Mouse (Mus musculus): ENCODE measurements around the gene Gm20683. TPM values are rescaled to one million over a fixed set of nuclear protein-coding genes. Genes with fewer than 3 reads are reported as not detected.

Gm20683 gene
- polyA plus RNA-seq, 1 experiment from 2014 or later: 1.7 TPM

DNA sequence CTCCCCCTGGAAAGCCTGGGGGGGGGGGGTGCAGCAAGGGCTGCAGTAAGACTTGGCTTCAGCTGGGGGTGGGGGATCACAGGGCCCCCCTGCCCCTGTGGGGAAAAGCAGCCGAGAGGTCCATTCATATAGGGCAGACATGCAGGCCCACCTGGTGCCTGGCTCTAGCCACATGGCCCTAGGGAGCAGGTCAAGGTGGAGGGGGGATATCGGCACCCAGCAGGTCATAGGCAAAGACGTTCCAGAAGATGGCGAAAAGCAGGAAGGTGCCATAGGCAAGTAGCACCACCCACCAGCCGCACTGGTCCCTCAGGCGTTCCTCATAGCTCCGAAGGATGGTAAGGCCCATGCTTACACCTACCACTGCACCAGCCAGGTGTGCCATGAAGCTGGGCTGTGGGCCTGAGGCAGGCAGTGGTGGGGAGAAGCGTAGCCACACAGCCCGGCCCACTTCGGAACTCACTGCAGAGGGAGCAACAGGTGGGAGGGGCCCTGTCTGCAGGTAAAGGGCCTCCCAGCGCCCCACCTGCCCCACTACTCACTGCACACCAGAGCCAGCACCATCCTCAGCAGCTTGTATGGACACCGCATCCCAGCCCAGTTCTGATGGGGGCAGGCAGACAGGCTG lies 6.9 kb downstream of the Gm20683 start:
- Histone ChIP-seq H3K27ac (replicated peaks) (peak overlapping the region; percentile 96), H3K27me3 (ENCODE audit: low read depth, poor library complexity, severe bottlenecking) (no peaks in the 10 kb centered on the region), H3K36me3 (peaks cover 67% of the 10 kb centered on the region), H3K4me3 (peak overlapping the region; percentile 89), H3K4me1 (peaks cover 84% of the 10 kb centered on the region), H3K9me3 (replicated peaks) (no peaks in the 10 kb centered on the region)
- DNase-seq (ENCODE audit: low spot score): no peak
- WGBS: 90% methylated on average over 12 of the region's 12 CpGs

DNA sequence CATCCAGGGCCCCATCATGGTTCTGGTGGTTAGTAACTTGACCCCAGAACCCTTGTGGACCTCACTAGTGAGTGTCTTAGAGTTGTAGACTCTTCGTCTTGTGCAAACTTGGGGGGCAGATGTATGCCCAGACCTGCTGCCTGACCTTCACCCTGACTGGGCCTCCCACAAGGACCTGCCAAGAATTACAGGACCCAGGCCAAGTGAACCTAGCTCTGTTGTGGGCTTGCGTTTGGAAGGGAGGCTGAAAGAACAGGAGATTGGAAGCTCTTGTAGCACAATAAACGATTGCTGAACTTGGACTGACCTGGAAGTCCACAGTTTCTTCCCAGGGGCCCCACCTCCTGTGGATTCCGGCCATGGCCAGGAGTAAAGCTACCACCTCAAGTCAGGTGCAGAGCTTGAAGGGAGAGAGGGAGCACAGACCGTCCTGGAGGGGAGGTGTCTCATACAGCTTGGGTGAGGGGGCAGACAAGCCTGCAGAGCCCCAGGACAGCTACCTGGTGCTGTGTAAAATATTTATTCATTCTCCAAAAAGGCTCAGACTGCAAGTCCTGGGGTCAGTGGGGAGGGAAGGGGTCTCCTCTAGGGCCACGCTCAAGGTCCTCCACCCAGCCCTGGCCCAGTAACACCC lies 7.5 kb downstream of the Gm20683 start:
- 66% methylated on average over 6 of the region's 6 CpGs for WGBS
- H3K36me3 ChIP-seq: peaks cover 64% of the 10 kb centered on the region
- H3K4me1 ChIP-seq: peaks cover 85% of the 10 kb centered on the region
- H3K27ac ChIP-seq (replicated peaks): peak overlapping the region; percentile 96
- DNase-seq (ENCODE audit: low spot score): no peak
- H3K4me3 ChIP-seq: peak overlapping the region; percentile 89
- no peaks in the 10 kb centered on the region for H3K27me3 ChIP-seq (ENCODE audit: low read depth, poor library complexity, severe bottlenecking)
- H3K9me3 ChIP-seq (replicated peaks): no peaks in the 10 kb centered on the region

DNA sequence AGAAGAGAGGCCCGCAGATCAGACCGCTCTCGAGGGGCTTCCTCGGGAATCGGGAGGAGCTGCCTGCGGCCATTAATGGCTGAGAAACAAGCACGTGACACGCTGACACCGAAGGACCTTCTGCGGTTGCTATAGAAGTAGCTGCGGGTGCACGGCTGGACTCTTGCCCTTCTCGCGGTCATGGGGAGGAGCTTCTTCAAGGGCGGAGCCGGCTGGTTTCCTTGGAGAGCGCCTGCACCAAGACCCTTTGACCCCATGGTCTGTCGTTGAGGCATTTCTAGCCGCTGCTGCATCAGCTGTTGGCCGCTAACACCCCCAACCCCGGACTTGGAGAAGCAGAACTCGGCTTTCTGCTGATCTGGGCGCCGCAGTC lies 8.3 kb downstream of the Gm20683 start, which contains the start of gene Stub1:
Stub1 (minus strand) TSS at position 114 of the 373 bp plus-strand sequence.
- DNase-seq (ENCODE audit: low spot score): peak; percentile 94
- no peaks in the 10 kb centered on the region for H3K9me3 ChIP-seq (replicated peaks)
- H3K27me3 ChIP-seq (ENCODE audit: low read depth, poor library complexity, severe bottlenecking): no peaks in the 10 kb centered on the region
- under 1% methylated on average over 24 of the region's 24 CpGs for WGBS
- peaks cover 57% of the 10 kb centered on the region for H3K36me3 ChIP-seq
- peak within 1 kb of the TSS; percentile 96 for H3K27ac ChIP-seq (replicated peaks)
- H3K4me1 ChIP-seq: peaks cover 92% of the 10 kb centered on the region
- H3K4me3 ChIP-seq: peak within 1 kb of the TSS; percentile 89

DNA sequence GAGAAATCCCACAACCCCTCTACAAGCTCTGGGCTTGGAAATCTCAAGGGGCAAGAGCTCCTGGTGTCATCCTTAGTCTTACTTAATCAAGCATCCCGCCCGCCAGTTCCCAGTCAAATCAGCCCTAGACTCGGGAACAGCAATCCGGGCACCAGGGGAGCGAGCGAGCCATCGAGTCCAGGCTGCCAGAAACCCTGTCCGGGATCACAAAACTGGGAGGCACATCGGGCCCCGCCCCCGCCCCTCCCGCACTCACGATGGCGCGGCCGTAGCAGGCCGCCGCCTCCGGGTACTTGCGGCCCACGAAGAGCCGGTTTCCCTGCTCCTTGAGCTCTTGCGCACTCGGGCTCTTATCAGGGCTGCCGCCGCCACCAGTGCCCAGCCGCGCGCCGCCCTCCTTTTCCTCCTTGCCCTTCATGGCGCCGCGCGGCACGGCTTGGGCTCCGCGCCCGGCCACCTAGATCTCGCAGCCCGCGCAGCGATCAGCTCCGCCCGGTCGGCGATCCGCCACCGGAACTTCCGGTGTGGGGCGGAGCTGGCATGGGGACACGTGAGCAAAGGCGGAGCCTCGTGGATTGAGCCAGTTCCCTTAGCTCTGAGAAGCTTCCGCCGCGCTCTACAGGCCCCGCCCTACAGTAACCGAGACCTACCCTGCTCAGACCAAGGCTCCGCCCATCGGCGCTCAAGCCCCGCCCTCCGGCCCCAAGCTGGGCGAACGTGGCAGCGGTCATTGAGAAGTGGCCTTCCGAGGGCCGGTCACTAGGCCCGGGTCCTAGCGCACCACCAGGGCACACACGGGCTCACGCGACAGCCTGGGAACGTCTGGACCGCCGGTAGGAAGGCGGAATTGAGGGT lies 8.9 kb downstream of the Gm20683 start:
- Histone ChIP-seq H3K9me3 (replicated peaks) (no peaks in the 10 kb centered on the region), H3K27me3 (ENCODE audit: low read depth, poor library complexity, severe bottlenecking) (no peaks in the 10 kb centered on the region), H3K27ac (replicated peaks) (peak overlapping the region; percentile 96), H3K36me3 (peaks cover 57% of the 10 kb centered on the region), H3K4me1 (peaks cover 92% of the 10 kb centered on the region), H3K4me3 (peak overlapping the region; percentile 89)
- WGBS: under 1% methylated on average over 73 of the region's 77 CpGs
- DNase-seq (ENCODE audit: low spot score): peak; percentile 100

DNA sequence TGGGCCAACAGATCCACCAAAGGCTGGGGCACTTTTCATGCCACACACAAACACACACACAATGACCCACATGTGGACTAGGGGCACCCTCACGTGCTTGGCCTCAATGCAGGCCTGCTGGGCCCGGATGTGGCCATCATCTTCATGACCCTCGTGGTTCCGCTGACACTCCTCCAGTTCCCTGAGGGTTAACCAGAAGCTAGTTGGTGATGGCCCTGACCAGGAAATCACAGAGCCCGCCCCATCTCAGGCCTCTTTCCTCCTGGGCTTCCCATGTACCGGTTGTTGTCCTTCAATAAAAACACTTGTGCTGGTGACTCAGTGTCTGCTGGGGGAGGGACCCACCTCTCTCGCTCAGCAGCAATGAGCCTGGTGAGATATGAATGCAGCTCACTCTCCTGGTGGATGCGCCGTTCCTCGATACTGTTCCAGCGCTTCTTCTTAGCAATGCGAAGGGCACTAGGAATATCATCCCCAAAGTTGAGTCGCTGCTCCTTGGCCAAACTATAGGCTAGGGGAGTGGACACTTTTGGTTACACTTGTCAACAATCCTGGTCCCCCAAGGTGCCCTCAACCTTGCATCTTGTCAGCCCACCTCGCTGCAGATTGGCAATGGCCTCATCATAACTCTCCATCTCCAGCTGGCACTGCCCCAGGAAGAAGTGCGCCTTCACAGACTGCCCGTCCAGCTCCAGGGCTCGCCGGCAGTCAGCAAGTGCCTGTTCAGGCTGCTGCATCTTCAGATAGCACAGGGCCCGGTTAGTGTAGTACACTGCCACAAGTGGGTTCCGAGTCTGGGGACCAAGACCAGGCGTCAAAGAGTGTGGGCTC lies 9.9 kb downstream of the Gm20683 start:
- 68% methylated on average over 21 of the region's 21 CpGs for WGBS
- Histone ChIP-seq H3K27me3 (ENCODE audit: low read depth, poor library complexity, severe bottlenecking) (no peaks in the 10 kb centered on the region), H3K4me1 (peaks cover 91% of the 10 kb centered on the region), H3K36me3 (peaks cover 65% of the 10 kb centered on the region), H3K4me3 (peak overlapping the region; percentile 89), H3K9me3 (replicated peaks) (no peaks in the 10 kb centered on the region), H3K27ac (replicated peaks) (peak overlapping the region; percentile 96)
- DNase-seq (ENCODE audit: low spot score): no peak

DNA sequence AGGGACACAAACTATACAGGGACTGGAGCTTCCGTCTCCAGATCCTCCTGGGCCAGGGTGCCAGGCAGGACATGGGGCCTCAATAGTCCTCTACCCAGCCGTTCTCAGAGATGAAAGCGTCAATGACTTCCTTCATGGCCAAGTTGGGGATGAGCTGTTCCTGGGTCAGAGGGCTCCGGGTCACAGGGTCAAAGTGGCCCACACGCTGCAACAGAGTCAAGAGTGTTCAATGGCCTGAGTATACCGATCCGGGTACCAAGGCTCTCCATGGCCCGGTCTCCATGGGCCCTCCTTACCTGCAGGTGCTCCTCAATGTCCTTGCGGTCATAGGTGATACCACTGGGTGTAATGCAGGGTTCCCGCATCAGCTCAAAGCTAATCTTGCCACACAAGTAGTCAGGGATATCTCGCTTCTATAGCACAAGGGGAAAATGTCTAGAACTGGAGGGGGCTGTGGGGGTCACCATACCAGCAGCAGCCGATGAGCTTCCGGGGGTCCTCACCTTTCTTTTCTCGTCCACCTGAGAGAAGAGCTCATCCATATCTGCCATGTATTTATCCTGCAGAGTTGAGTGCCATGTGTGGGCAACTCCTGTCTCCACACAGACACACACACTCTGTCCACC lies 10.6 kb downstream of the Gm20683 start:
- WGBS: 90% methylated on average over 14 of the region's 14 CpGs
- H3K27ac ChIP-seq (replicated peaks): no peak overlapping the region
- peaks cover 90% of the 10 kb centered on the region for H3K4me1 ChIP-seq
- H3K4me3 ChIP-seq: peak overlapping the region; percentile 89
- H3K9me3 ChIP-seq (replicated peaks): no peaks in the 10 kb centered on the region
- H3K36me3 ChIP-seq: peaks cover 68% of the 10 kb centered on the region
- H3K27me3 ChIP-seq (ENCODE audit: low read depth, poor library complexity, severe bottlenecking): no peaks in the 10 kb centered on the region
- DNase-seq (ENCODE audit: low spot score): no peak

DNA sequence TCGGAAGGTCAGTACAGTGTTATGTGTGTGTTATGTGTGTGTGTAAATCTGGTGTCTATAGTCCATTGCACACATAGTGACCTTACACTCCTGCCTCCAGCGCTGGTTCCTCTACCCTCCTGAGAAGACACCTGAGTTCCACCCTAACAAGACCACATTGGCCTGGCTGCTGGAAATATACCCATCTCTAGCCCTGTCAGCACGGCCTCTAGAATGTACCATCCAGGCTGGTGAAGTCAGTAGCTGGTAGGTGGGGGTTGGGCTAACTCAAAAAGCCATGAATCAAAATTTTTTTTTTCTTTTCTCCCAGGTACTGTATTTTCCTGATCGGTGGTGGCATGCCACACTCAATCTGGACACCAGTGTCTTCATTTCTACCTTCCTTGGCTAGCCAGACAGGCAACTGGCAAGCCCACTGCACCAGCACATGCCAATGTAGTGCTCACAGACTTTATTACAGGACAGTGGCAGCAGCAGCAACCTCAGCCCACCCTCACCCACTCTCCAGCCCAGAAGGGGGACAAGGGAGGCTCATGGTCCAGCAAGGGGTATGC lies 11.3 kb downstream of the Gm20683 start:
- H3K4me1 ChIP-seq: peaks cover 88% of the 10 kb centered on the region
- 90% methylated on average over 4 of the region's 4 CpGs for WGBS
- H3K27ac ChIP-seq (replicated peaks): no peak overlapping the region
- no peaks in the 10 kb centered on the region for H3K27me3 ChIP-seq (ENCODE audit: low read depth, poor library complexity, severe bottlenecking)
- H3K4me3 ChIP-seq: peak overlapping the region; percentile 89; the same call in 1 of the 2 replicates
- peaks cover 68% of the 10 kb centered on the region for H3K36me3 ChIP-seq
- no peak for DNase-seq (ENCODE audit: low spot score)
- H3K9me3 ChIP-seq (replicated peaks): no peaks in the 10 kb centered on the region

DNA sequence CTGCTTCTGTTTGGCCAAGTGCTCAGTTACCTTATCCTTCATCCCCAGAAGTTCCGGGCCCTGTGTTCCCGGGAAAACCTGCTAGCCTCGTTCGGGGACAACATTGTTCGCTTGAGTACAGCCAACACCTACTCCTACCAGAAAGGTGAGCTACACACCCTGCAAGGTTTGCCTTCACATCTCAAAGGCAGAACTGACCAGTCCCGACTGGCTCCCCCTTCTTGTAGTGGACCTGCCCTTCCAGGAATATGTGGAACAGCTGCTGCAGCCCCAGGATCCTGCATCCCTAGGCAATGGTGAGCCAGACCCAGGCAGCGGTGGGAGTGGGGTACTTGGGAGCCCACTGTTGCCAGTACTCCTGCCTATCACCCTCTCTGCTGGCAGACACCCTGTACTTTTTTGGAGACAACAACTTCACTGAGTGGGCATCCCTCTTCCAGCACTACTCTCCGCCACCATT lies 12.0 kb downstream of the Gm20683 start:
- peak; percentile 41 for DNase-seq (ENCODE audit: low spot score)
- Histone ChIP-seq H3K4me3 (peak overlapping the region; percentile 89), H3K27ac (replicated peaks) (peak overlapping the region; percentile 95), H3K4me1 (peaks cover 88% of the 10 kb centered on the region), H3K27me3 (ENCODE audit: low read depth, poor library complexity, severe bottlenecking) (no peaks in the 10 kb centered on the region), H3K9me3 (replicated peaks) (no peaks in the 10 kb centered on the region), H3K36me3 (peaks cover 63% of the 10 kb centered on the region)
- WGBS: 47% methylated on average over 8 of the region's 8 CpGs

DNA sequence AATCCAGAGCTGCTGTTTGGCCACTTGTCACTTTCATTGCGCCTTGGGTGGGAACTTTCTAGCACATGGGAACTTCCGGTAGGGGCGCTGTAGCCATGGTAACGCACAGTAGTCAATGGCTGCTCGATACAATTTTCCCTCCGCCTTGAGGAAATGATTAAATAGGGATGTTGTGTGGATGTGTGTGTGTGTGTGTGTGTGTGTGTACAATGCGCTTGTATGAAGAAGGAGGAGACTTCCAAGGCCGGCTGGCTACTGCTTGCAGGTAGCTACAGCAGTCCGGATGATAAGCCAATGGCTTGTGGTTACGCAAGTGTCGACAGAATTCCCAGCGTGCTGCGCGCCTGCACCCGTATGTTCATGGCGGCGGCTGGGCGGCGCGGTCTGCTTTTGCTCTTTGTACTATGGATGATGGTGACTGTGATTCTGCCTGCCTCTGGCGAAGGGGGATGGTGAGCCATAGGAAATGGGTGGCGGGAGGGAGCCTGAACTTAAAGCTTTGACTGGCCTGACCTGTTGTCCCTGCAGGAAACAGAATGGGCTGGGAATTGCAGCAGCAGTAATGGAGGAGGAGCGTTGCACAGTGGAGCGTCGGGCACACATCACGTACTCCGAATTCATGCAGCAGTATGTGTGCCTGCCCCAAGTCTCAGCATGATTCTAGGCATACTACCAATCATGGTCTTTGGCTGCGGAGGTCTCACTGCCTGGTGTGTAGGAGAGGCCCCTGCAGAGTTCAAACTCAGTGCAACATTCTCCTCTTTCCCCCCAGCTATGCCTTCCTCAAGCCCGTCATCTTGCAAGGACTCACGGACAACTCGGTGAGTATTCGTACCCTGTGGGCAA lies 12.6 kb downstream of the Gm20683 start, which contains the start of gene Jmjd8:
Jmjd8 (plus strand) TSS at position 156 of the 846 bp plus-strand sequence.
- peaks cover 60% of the 10 kb centered on the region for H3K36me3 ChIP-seq

DNA sequence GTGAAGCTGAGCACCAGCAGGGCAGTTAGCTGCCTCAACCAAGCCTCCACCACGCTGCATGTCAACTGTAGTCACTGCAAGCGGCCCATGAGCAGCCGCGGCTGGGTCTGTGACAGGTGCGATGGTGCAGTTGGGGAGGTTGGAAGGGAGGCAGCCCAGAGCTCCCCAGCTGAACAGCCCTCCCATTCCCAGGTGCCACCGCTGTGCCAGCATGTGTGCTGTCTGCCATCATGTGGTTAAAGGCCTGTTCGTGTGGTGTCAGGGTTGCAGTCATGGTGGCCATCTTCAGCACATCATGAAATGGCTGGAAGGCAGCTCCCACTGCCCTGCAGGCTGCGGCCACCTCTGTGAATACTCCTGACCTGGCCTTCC lies 13.4 kb downstream of the Gm20683 start:
- H3K4me3 ChIP-seq: peak overlapping the region; percentile 89
- peaks cover 84% of the 10 kb centered on the region for H3K4me1 ChIP-seq
- H3K27me3 ChIP-seq (ENCODE audit: low read depth, poor library complexity, severe bottlenecking): no peaks in the 10 kb centered on the region
- WGBS: 83% methylated on average over 8 of the region's 8 CpGs
- H3K9me3 ChIP-seq (replicated peaks): no peaks in the 10 kb centered on the region
- H3K27ac ChIP-seq (replicated peaks): peak overlapping the region; percentile 95
- peaks cover 60% of the 10 kb centered on the region for H3K36me3 ChIP-seq
- no peak for DNase-seq (ENCODE audit: low spot score)

More for the DNA sequence above, 12.6 kb downstream of the Gm20683 start, which contains the start of gene Jmjd8:
- peak; percentile 88 for DNase-seq (ENCODE audit: low spot score)
- H3K4me1 ChIP-seq: peaks cover 88% of the 10 kb centered on the region
- peak within 1 kb of the TSS; percentile 95 for H3K27ac ChIP-seq (replicated peaks)
- 1% methylated on average over 32 of the region's 32 CpGs for WGBS
- no peaks in the 10 kb centered on the region for H3K27me3 ChIP-seq (ENCODE audit: low read depth, poor library complexity, severe bottlenecking)
- no peaks in the 10 kb centered on the region for H3K9me3 ChIP-seq (replicated peaks)
- H3K4me3 ChIP-seq: peak within 1 kb of the TSS; percentile 89
